ENCODE assay signal across 10 mouse cellular contexts in the genomic region with DNA sequence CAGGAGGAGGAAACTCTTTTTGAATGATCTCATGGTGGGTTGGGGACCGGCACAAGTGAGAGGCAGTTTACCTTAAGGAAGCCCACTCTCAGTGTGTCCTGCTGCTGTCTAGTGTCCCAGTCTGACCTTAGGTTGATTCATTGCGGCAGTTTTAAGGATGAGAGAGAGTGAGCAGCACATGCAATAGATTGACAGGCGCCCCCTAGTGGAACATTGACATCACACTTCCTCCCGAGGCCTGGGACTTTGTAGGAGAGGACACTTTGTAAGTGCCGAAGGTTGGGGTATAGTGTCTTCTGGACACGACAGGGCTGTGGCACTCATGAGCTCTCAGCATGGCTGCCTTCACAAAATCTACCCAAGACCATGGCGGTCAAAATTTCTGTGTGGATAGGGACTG.
DNase-seq lines count a peak whose midpoint lies in the region; ATAC-seq and TF ChIP-seq lines count a peak whose summit lies in the region.
"Had no signal": no experiment of that assay in that cellular context is flagged by ENCODE, and none has a peak within 500 bp of the region (broad histone marks: within the 10 kb centered on the region; RNA-seq: fewer than 3 reads in every experiment).

No protein-coding gene starts in this region.

- H3K9me3 ChIP-seq in liver, embryonic 12.5 days (replicated peaks), result no peaks in the 10 kb centered on the region
- no peaks in the 10 kb centered on the region for H3K9me3 ChIP-seq in stomach, postnatal 0 days (ENCODE audit: control insufficient read depth, low read length)
- H3K9me3 ChIP-seq: stomach, embryonic 15.5 days had no signal

- H3K4me3 ChIP-seq in liver, adult 2 months (ENCODE audit: insufficient read depth, low read depth, low read length), result no peak overlapping the region
- H3K4me3 ChIP-seq in liver, embryonic 12.5 days, result no peak overlapping the region
- no peak overlapping the region for H3K4me3 ChIP-seq in stomach, postnatal 0 days (ENCODE audit: low read depth, low read length)
- H3K4me3 ChIP-seq: limb, embryonic 12.5 days; stomach, embryonic 15.5 days had no signal

- no peaks in the 10 kb centered on the region for H3K36me3 ChIP-seq in liver, adult 2 months (ENCODE audit: control insufficient read depth, insufficient read depth, low read length)
- H3K36me3 ChIP-seq in liver, embryonic 12.5 days, result no peaks in the 10 kb centered on the region
- no peaks in the 10 kb centered on the region for H3K36me3 ChIP-seq in stomach, postnatal 0 days (ENCODE audit: control insufficient read depth, insufficient read depth, low read length)
- H3K36me3 ChIP-seq: limb, embryonic 12.5 days; stomach, embryonic 15.5 days had no signal

- H3K4me1 ChIP-seq in liver, adult 2 months (ENCODE audit: control insufficient read depth, insufficient read depth, low read length), result no peaks in the 10 kb centered on the region
- H3K4me1 ChIP-seq in liver, embryonic 12.5 days, result no peaks in the 10 kb centered on the region
- no peaks in the 10 kb centered on the region for H3K4me1 ChIP-seq in stomach, postnatal 0 days (replicated peaks; ENCODE audit: control insufficient read depth, insufficient read depth)
- H3K4me1 ChIP-seq: limb, embryonic 12.5 days; stomach, embryonic 15.5 days had no signal

- H3K4me2 ChIP-seq in liver, embryonic 12.5 days, result no peak overlapping the region
- no peak overlapping the region for H3K4me2 ChIP-seq in stomach, postnatal 0 days (replicated peaks; ENCODE audit: low read depth)
- H3K4me2 ChIP-seq: limb, embryonic 12.5 days; stomach, embryonic 15.5 days had no signal

- no peak overlapping the region for H3K9ac ChIP-seq in liver, adult 2 months (ENCODE audit: low read depth, low read length)
- H3K9ac ChIP-seq in liver, embryonic 12.5 days, result no peak overlapping the region
- H3K9ac ChIP-seq in stomach, postnatal 0 days (ENCODE audit: low read length), result no peak overlapping the region
- H3K9ac ChIP-seq: limb, embryonic 12.5 days; stomach, embryonic 15.5 days had no signal

- no peak overlapping the region for H3K27ac ChIP-seq in liver, adult 2 months (replicated peaks; ENCODE audit: insufficient read depth, low read depth, low read length)
- H3K27ac ChIP-seq in liver, embryonic 12.5 days, result no peak overlapping the region
- H3K27ac ChIP-seq in stomach, postnatal 0 days (replicated peaks), result no peak overlapping the region
- H3K27ac ChIP-seq: limb, embryonic 12.5 days; stomach, embryonic 15.5 days had no signal

- no peak for TF ChIP-seq EP300 in stomach, postnatal 0 days (optimal IDR thresholded peaks at IDR 0.05)

- 67% methylated on average over 7 of the region's 7 CpGs for WGBS in liver, adult 2 months
- WGBS in liver, embryonic 12.5 days (ENCODE audit: insufficient replicate concordance), result 59% methylated on average over 7 of the region's 7 CpGs
- 70% methylated on average over 7 of the region's 7 CpGs for WGBS in stomach, postnatal 0 days

- no peak for ATAC-seq in liver, embryonic 12.5 days
- ATAC-seq in stomach, postnatal 0 days (ENCODE audit: low FRiP score, low TSS enrichment), result no peak

- DNase-seq in embryo, embryonic 10.5 days (ENCODE audit: low spot score), result peak; percentile 29
- DNase-seq in embryo, embryonic 9.5 days (ENCODE audit: extremely low spot score), result no peak
- peak; percentile 3 for DNase-seq in liver, adult 2 months (ENCODE audit: extremely low read depth, low read depth, low spot score)
- peak; percentile 8 for DNase-seq in adipocyte (ENCODE audit: low spot score)
- no peak for DNase-seq in stomach, postnatal 0 days (ENCODE audit: low spot score)
- DNase-seq in left cerebral cortex, adult 11 months (ENCODE audit: low spot score), result no peak
- no peak for DNase-seq in urinary bladder, adult 2 months (ENCODE audit: low spot score)

- TF ChIP-seq POLR2A in liver, adult 2 months (IDR thresholded peaks at IDR 0.05; ENCODE audit: extremely low read depth, insufficient read depth, low read length), result no peak

- no peaks in the 10 kb centered on the region for H3K27me3 ChIP-seq in liver, adult 2 months (ENCODE audit: control insufficient read depth, insufficient read depth, low read length)
- H3K27me3 ChIP-seq in liver, embryonic 12.5 days (replicated peaks), result 0 out of 2 replicates have a peak, but pooled peaks cover 3% of the 10 kb centered on the region
- H3K27me3 ChIP-seq in stomach, postnatal 0 days (ENCODE audit: control insufficient read depth, insufficient read depth, low read length), result no peaks in the 10 kb centered on the region
- H3K27me3 ChIP-seq: limb, embryonic 12.5 days; stomach, embryonic 15.5 days had no signal

- H3K79me2 ChIP-seq in liver, adult 2 months (ENCODE audit: control insufficient read depth, insufficient read depth, low read length), result no peaks in the 10 kb centered on the region

- peak; percentile 17; the same call in 1 of the 2 replicates for TF ChIP-seq CTCF in liver, adult 2 months (IDR thresholded peaks at IDR 0.05; ENCODE audit: low read depth, low read length)
- TF ChIP-seq CTCF in stomach, postnatal 0 days (IDR thresholded peaks at IDR 0.05; ENCODE audit: low read depth), result peak; percentile 42

Comparison
In these comparisons a context has a peak if more than half of its experiments do, and no peak if none do; other contexts are left out.
1. DNase-seq: peak in embryo, embryonic 10.5 days (single experiment), liver, adult 2 months (single experiment) and adipocyte (single experiment); none in embryo, embryonic 9.5 days (single experiment), stomach, postnatal 0 days (single experiment), left cerebral cortex, adult 11 months (single experiment) and urinary bladder, adult 2 months (single experiment).